Mouse (Mus musculus) kidney, postnatal 0 days (tissue): Measurements from ENCODE around the gene Olfr209. TPM values are rescaled to one million over a fixed set of nuclear protein-coding genes. Genes with fewer than 3 reads are reported as not detected.
A peak's percentile ranks its signal among the peaks of the same experiment; 100 is the strongest.

Experiments used
- ATAC-seq: fragments of 200-750 bp; cut with Nextera tagmentation; replicated peaks from 2 replicates; pipeline ENCODE4 v1.8.0; 2017; ENCODE audit warnings: low read depth, moderate number of reproducible peaks, moderate TSS enrichment, moderate library complexity; ENCODE audit not compliant: low FRiP score
- DNase-seq: peaks from one replicate; pipeline ENCODE4 v3.0.0-alpha.2; 2016; ENCODE audit warnings: low spot score
- H3K27ac ChIP-seq: fragments of 300-500 bp; sonication (generic); 2 replicates; pipeline ENCODE4 v1.5.1; 2014; ENCODE audit warnings: mild to moderate bottlenecking
- H3K27me3 ChIP-seq: fragments of 300-500 bp; sonication (generic); 2 replicates; pipeline ENCODE4 v1.6.1; 2014; ENCODE audit warnings: low read length, mixed read lengths; ENCODE audit not compliant: insufficient read depth
- H3K36me3 ChIP-seq: fragments of 300-500 bp; sonication (generic); 2 replicates; pipeline ENCODE4 v1.6.1; 2014; ENCODE audit warnings: low read length, mixed read lengths; ENCODE audit not compliant: insufficient read depth
- H3K4me1 ChIP-seq: fragments of 300-500 bp; sonication (generic); replicated peaks from 2 replicates; pipeline ENCODE4 v1.6.1; 2014; ENCODE audit warnings: antibody characterized with exemption, low read length, mixed read lengths; ENCODE audit not compliant: insufficient read depth
- H3K4me2 ChIP-seq: fragments of 300-500 bp; sonication (generic); 2 replicates; pipeline ENCODE4 v1.6.1; 2014; ENCODE audit warnings: mild to moderate bottlenecking, low read length, moderate library complexity, mixed read lengths
- H3K4me3 ChIP-seq: fragments of 300-500 bp; sonication (generic); replicated peaks from 2 replicates; pipeline ENCODE4 v1.5.1; 2014; ENCODE audit warnings: low read depth, low read length
- H3K9ac ChIP-seq: fragments of 300-500 bp; sonication (generic); 2 replicates; pipeline ENCODE4 v1.6.1; 2014; ENCODE audit warnings: low read depth, low read length
- H3K9me3 ChIP-seq: fragments of 300-500 bp; sonication (generic); replicated peaks from 2 replicates; pipeline ENCODE4 v1.6.1; 2016; ENCODE audit warnings: low read length, inconsistent platforms, mixed read lengths
- CTCF ChIP-seq: IDR thresholded peaks from 2 replicates; pipeline ENCODE4 v1.5.1; 2016; ENCODE audit warnings: antibody characterized with exemption, low read depth, mild to moderate bottlenecking, moderate library complexity
- WGBS: fragments of 180-500 bp; shearing (Covaris S2); extraction: QIAGEN DNeasy Blood & Tissue Kit; methylation state at CpG from one replicate; pipeline ENCODE4 v1.1.7; 2014; 5-methylcytosine and 5-hydroxymethylcytosine counted together
- polyA plus RNA-seq: library from polyadenylated mRNA; unstranded; fragments of >200 nt; fragmentation: Nextera tagmentation; extraction: Ambion mirVana; gene quantifications from 2 replicates; pipeline ENCODE4 v1.2.1, GENCODE M21; 2015

Olfr209 gene
- polyA plus RNA-seq, result not detected in 2 replicates

DNA sequence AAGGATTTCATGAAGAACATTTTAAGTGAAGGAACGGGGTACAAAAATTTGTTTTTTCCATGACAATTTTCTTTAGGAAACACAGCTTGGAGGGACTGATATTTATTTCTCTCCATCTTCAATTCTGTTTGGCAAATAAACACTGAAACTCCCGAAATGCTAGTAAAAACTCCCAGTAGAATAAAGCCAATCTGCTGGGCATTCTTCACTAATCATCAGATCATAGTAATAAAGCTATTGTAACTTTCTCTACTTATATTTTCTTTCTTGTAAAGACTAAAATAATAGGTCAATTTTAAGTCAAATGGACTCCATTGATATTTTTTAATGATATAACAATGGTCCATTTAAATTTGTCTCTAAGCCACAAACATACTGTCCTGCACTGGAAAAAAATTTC is at the start of gene Olfr209:
Olfr209 (minus strand) TSS at position 101 of the 400 bp plus-strand sequence.
- DNase-seq, result no peak
- Histone ChIP-seq H3K9me3 (no peaks in the 10 kb centered on the region), H3K4me1 (no peaks in the 10 kb centered on the region), H3K27me3 (no peaks in the 10 kb centered on the region), H3K4me3 (no peak within 1 kb of the TSS), H3K9ac (no peak within 1 kb of the TSS), H3K27ac (no peak within 1 kb of the TSS), H3K36me3 (no peaks in the 10 kb centered on the region), H3K4me2 (no peak within 1 kb of the TSS)
- TF ChIP-seq CTCF, result no peak
- 78% methylated on average over 2 of the region's 2 CpGs for WGBS
- no peak for ATAC-seq

DNA sequence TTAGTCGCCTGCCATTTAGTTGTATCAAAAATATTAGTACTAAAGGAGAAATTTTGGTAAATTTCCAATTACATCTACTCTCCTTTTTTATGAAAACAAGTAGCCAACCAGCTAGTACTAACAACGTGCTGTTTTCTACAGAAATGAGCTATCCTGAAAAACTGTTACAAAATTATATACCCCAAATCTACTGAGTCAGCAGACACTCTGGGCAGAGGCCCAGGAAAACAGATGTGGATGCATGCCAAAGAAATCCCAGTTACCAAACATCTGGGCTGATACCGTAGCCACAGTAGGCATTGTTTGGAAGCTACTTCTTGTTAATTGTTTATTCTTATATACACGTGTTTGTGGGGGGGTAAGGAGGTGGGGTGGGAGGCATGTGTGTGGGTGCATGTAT is 49.7 kb upstream of the Olfr209 start:
- TF ChIP-seq CTCF, result no peak
- H3K27me3 ChIP-seq, result no peaks in the 10 kb centered on the region
- no peaks in the 10 kb centered on the region for H3K9me3 ChIP-seq
- H3K4me3 ChIP-seq, result no peak overlapping the region
- no peaks in the 10 kb centered on the region for H3K4me1 ChIP-seq
- H3K4me2 ChIP-seq, result no peak overlapping the region
- DNase-seq (no peak), ATAC-seq (no peak)
- H3K9ac ChIP-seq, result no peak overlapping the region
- no peak overlapping the region for H3K27ac ChIP-seq
- whole genome bisulfite sequencing, result 59% methylated on average over 4 of the region's 4 CpGs
- H3K36me3 ChIP-seq, result no peaks in the 10 kb centered on the region

DNA sequence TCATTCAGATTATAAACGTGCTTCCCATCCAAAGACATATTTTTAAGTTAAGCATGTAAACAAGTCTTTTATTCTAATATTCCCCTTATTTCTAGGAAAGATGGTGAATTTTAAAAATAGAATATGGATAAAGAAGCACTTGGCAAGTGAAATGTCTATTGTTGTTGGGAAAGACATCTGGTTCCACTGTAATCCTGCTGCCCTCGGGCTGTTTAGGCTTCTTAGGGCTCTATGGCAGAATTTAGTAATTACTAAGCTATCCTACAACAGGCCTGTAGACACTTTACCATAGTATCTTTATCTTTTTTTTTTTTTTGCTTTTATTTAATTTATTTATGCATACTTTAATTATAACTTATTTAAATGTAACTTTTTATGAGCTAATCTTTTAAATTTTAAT is 46.0 kb upstream of the Olfr209 start:
- Histone ChIP-seq H3K4me1 (no peaks in the 10 kb centered on the region), H3K36me3 (no peaks in the 10 kb centered on the region), H3K27ac (no peak overlapping the region), H3K9ac (no peak overlapping the region), H3K4me3 (no peak overlapping the region), H3K4me2 (no peak overlapping the region), H3K27me3 (no peaks in the 10 kb centered on the region), H3K9me3 (no peaks in the 10 kb centered on the region)
- TF ChIP-seq CTCF, result no peak
- no peak for DNase-seq
- ATAC-seq, result no peak
- WGBS, result 64% methylated on average over 2 of the region's 2 CpGs

DNA sequence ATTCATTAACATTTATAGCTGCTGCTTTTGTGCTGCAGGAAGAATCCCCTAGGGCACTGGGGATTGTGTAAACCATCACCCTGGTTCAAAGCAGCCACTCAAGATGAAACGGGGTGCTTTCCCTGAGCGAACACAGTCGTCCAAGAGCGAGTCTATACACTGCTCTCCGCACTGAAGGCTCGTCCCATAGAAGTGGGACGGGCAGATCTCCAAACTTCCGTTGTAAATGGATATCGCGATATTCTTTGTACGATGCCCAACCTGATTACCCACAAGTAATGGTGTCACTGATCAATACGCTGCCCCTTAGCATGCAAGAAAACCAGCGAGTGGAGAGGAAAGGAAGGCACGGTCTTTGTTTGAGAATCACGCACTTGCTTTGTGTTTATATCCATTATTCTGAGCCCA is 45.6 kb upstream of the Olfr209 start:
- 62% methylated on average over 15 of the region's 15 CpGs for WGBS
- TF ChIP-seq CTCF, result no peak

DNA sequence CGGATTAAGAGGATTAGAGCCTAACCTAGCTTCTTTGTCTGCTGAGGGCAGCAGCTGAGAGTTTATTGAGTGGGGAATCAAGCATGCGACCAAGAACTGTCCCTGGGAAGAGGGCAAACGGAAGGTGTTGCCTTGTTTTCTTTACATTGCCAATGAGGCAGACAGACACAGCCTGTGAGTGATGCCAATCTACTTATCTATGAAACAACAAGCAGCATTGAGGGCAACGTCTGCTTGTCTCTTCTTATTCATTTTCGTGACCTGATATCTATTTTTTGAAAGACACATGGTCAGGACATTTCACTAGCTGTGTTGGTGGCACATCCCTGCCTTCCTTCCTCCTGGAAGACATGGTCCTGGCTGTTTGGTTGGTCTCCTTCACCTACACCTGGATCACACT is 43.2 kb upstream of the Olfr209 start, which contains the start of gene Gabrr3:
Gabrr3 (plus strand) TSS at position 301 of the 400 bp plus-strand sequence.
- DNase-seq (no peak), ATAC-seq (no peak)
- Histone ChIP-seq H3K4me1 (no peaks in the 10 kb centered on the region), H3K4me3 (no peak within 1 kb of the TSS), H3K4me2 (no peak within 1 kb of the TSS), H3K36me3 (no peaks in the 10 kb centered on the region), H3K9me3 (no peaks in the 10 kb centered on the region), H3K27ac (no peak within 1 kb of the TSS), H3K9ac (no peak within 1 kb of the TSS), H3K27me3 (no peaks in the 10 kb centered on the region)
- TF ChIP-seq CTCF, result no peak
- WGBS, result 68% methylated on average over 5 of the region's 5 CpGs

More for the DNA sequence above, 45.6 kb upstream of the Olfr209 start:
- H3K4me3 ChIP-seq, result no peak overlapping the region
- ATAC-seq, result no peak
- H3K9ac ChIP-seq, result no peak overlapping the region
- no peaks in the 10 kb centered on the region for H3K36me3 ChIP-seq
- H3K9me3 ChIP-seq, result no peaks in the 10 kb centered on the region
- DNase-seq, result no peak
- H3K4me2 ChIP-seq, result no peak overlapping the region
- H3K27ac ChIP-seq, result no peak overlapping the region
- no peaks in the 10 kb centered on the region for H3K4me1 ChIP-seq
- H3K27me3 ChIP-seq, result no peaks in the 10 kb centered on the region

DNA sequence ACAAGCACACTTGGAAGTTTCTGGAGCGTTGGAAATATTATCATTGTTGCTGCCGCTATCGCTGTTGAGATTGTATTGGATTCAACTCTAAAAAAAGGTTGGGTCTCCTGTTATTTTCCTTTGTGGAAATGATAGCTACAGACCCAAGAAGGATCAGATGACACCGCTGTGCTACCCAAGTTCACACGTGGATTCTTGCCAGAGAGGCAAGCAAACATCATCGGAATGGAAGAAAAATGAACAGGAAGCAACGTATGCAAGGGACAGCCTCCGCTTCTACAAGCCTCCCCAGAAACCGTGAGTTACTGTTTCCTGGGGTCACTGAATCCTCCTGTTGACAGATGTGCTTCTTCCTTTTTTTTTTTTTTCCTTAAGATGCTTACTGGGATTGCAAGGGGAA is 41.0 kb upstream of the Olfr209 start:
- WGBS, result 44% methylated on average over 9 of the region's 9 CpGs
- ATAC-seq (no peak), DNase-seq (peak; percentile 18)
- H3K4me3 ChIP-seq, result no peak overlapping the region
- H3K9me3 ChIP-seq, result no peaks in the 10 kb centered on the region
- no peak for TF ChIP-seq CTCF
- H3K36me3 ChIP-seq, result no peaks in the 10 kb centered on the region
- no peak overlapping the region for H3K4me2 ChIP-seq
- no peaks in the 10 kb centered on the region for H3K27me3 ChIP-seq
- H3K9ac ChIP-seq, result no peak overlapping the region
- H3K4me1 ChIP-seq, result no peaks in the 10 kb centered on the region
- H3K27ac ChIP-seq, result no peak overlapping the region

DNA sequence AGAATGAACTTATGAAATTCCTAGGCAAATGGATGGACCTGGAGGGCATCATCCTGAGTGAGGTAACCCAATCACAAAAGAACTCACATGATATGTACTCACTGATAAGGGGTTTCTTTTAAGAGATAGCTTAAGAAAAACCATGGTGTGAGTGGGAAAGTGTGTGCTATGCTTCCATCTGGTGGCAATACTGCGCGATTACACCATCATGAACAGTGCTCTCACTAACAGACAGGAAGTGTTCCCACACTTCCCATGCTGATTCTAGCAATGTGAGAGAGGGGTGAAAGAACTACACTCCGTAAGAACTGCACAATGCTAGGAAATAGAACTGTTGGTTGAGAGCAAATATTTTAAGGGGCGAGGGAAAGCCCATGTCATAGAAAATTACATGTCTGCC is 39.9 kb upstream of the Olfr209 start:
- Histone ChIP-seq H3K4me2 (no peak overlapping the region), H3K9ac (no peak overlapping the region), H3K4me3 (no peak overlapping the region), H3K27me3 (no peaks in the 10 kb centered on the region), H3K27ac (no peak overlapping the region), H3K9me3 (no peaks in the 10 kb centered on the region), H3K36me3 (no peaks in the 10 kb centered on the region), H3K4me1 (no peaks in the 10 kb centered on the region)
- DNase-seq (peak; percentile 71), ATAC-seq (peak; percentile 61; the same call in 1 of the 2 replicates)
- WGBS, result 14% methylated on average over 4 of the region's 4 CpGs
- TF ChIP-seq CTCF, result peak; percentile 79
